Mouse (Mus musculus): ENCODE measurements at regions not wholly inside any gene's neighbourhood (a gene's known extent, or its start where the extent isn't known, plus 50 kb on each side); places are given as distances from the start of the nearest gene placed in this dataset.

DNA sequence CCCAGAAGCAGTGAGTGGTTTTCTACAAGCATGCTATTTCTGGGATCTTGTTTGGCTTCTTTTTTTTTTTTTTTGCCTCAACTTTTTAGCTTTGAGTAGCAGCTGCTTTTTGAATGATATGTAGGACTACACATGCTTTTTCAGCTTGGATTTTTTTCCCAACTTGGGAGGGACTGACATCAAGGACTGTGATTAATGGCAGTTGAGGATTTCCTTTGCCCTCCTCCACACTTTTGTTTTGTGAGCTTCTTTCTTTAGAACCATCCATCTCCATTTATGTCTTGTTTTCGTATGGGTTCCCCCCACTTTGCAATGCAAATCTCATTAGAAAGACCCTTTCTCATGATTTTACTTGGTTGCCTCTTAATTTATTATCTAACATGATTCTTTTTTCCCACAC is 352.3 kb upstream of the Jag1 start:
- H3K27ac ChIP-seq (ENCODE audit: insufficient read depth, low read depth, low read length, poor library complexity, severe bottlenecking) = no peak overlapping the region
- H3K36me3 ChIP-seq (ENCODE audit: control insufficient read depth, insufficient read depth, low read length, poor library complexity, severe bottlenecking) = no peaks in the 10 kb centered on the region
- no peak overlapping the region for H3K4me3 ChIP-seq (ENCODE audit: insufficient read depth in 1 of 2, low read depth in 1 of 2, low read length in 2 of 2, poor library complexity in 1 of 2, severe bottlenecking in 1 of 2)
- TF ChIP-seq ZC3H11A (IDR thresholded peaks at IDR 0.05; ENCODE audit: borderline replicate concordance, low read depth, low read length) (no peak), ZNF384 (IDR thresholded peaks at IDR 0.05; ENCODE audit: low read depth, low read length) (no peak), MAFK (IDR thresholded peaks at IDR 0.05; ENCODE audit: insufficient read depth, low read depth, low read length) (no peak), HCFC1 (IDR thresholded peaks at IDR 0.05; ENCODE audit: borderline replicate concordance, insufficient read depth, low read length) (no peak), CHD2 (IDR thresholded peaks at IDR 0.05; ENCODE audit: low read depth, low read length) (no peak)
- DNase-seq (ENCODE audit: low read depth, low spot score) = no peak
- H3K4me1 ChIP-seq (ENCODE audit: control insufficient read depth in 2 of 2, insufficient read depth in 2 of 2, low read length in 2 of 2, poor library complexity in 1 of 2) = no peaks in the 10 kb centered on the region
- in situ Hi-C loops (cut with MboI; ENCODE audit: low sequenced_read_pairs in 2 of 2, unreplicated experiment in 2 of 2) = no loop called here
- H3K9me3 ChIP-seq (ENCODE audit: control insufficient read depth, insufficient read depth, low read depth, low read length) = no peaks in the 10 kb centered on the region
- no peak overlapping the region for H3K9ac ChIP-seq (ENCODE audit: insufficient read depth, low read depth, low read length, poor library complexity, severe bottlenecking)

DNA sequence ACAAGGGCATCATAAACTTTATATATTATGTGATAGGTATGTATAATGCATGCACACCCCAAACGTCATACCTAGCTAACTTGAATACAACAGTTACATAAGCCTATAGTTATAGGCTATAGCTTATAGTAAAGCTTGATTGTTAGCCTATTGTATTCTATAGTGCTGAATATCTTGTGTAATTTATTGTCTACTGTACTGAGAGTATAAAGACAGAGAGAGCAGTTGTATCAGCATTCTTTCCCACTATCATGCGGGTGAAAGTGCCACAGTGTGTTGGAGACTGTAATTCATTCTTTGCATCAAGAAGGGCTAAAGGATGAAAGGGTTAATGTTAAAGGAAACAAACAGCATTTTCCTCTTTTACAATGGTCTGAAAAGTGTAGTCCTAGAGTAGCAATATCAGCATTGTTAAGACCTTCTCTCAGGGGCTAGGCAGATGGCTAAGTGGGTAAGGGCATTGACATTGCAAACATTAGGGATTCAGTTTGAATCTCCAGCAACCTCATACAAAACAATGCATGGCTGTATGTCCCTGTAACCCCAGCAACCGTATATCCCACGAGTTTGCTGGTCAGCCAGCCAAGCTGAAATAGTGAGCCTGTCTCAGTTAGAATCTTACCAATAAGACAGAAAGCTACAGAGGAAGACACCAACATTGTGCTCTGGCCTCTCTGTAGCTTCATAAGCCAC is 340.8 kb upstream of the Jag1 start:
- Histone ChIP-seq H3K9me3 (ENCODE audit: control insufficient read depth, insufficient read depth, low read depth, low read length) (no peaks in the 10 kb centered on the region), H3K4me3 (ENCODE audit: insufficient read depth in 1 of 2, low read depth in 1 of 2, low read length in 2 of 2, poor library complexity in 1 of 2, severe bottlenecking in 1 of 2) (no peak overlapping the region), H3K9ac (ENCODE audit: insufficient read depth, low read depth, low read length, poor library complexity, severe bottlenecking) (no peak overlapping the region), H3K4me1 (ENCODE audit: control insufficient read depth in 2 of 2, insufficient read depth in 2 of 2, low read length in 2 of 2, poor library complexity in 1 of 2) (no peaks in the 10 kb centered on the region), H3K27ac (ENCODE audit: insufficient read depth, low read depth, low read length, poor library complexity, severe bottlenecking) (no peak overlapping the region), H3K36me3 (ENCODE audit: control insufficient read depth, insufficient read depth, low read length, poor library complexity, severe bottlenecking) (no peaks in the 10 kb centered on the region)
- no peak for TF ChIP-seq CHD2 (IDR thresholded peaks at IDR 0.05; ENCODE audit: low read depth, low read length)
- no peak for TF ChIP-seq MAFK (IDR thresholded peaks at IDR 0.05; ENCODE audit: insufficient read depth, low read depth, low read length)
- TF ChIP-seq ZC3H11A (IDR thresholded peaks at IDR 0.05; ENCODE audit: borderline replicate concordance, low read depth, low read length) = no peak
- no peak for TF ChIP-seq ZNF384 (IDR thresholded peaks at IDR 0.05; ENCODE audit: low read depth, low read length)
- TF ChIP-seq HCFC1 (IDR thresholded peaks at IDR 0.05; ENCODE audit: borderline replicate concordance, insufficient read depth, low read length) = no peak
- no peak for DNase-seq (ENCODE audit: low read depth, low spot score)
- in situ Hi-C loops (cut with MboI; ENCODE audit: low sequenced_read_pairs in 2 of 2, unreplicated experiment in 2 of 2) = no loop called here

DNA sequence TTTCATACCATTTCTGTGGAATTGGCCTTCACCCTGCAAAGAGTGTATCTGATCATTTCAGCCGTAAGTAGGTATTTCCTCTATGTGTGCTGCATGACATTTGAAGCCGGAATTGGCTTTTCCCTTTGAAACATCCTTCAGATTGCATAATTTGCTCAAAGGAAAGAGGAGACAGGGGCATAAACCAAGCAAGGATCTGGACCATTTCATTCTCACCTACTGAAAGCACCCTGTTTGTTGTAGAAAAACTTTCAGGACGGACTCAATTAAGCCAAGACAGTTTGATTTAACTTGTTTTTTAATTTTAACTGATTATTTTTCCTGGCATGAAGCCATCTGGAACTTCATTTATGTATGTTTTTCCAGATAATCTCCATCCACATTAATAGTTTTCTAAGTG is 340.0 kb upstream of the Jag1 start:
- Histone ChIP-seq H3K9ac (ENCODE audit: insufficient read depth, low read depth, low read length, poor library complexity, severe bottlenecking) (no peak overlapping the region), H3K27ac (ENCODE audit: insufficient read depth, low read depth, low read length, poor library complexity, severe bottlenecking) (no peak overlapping the region), H3K4me3 (ENCODE audit: insufficient read depth in 1 of 2, low read depth in 1 of 2, low read length in 2 of 2, poor library complexity in 1 of 2, severe bottlenecking in 1 of 2) (no peak overlapping the region), H3K4me1 (ENCODE audit: control insufficient read depth in 2 of 2, insufficient read depth in 2 of 2, low read length in 2 of 2, poor library complexity in 1 of 2) (no peaks in the 10 kb centered on the region), H3K36me3 (ENCODE audit: control insufficient read depth, insufficient read depth, low read length, poor library complexity, severe bottlenecking) (no peaks in the 10 kb centered on the region), H3K9me3 (ENCODE audit: control insufficient read depth, insufficient read depth, low read depth, low read length) (no peaks in the 10 kb centered on the region)
- TF ChIP-seq HCFC1 (IDR thresholded peaks at IDR 0.05; ENCODE audit: borderline replicate concordance, insufficient read depth, low read length) (no peak), MAFK (IDR thresholded peaks at IDR 0.05; ENCODE audit: insufficient read depth, low read depth, low read length) (no peak), ZC3H11A (IDR thresholded peaks at IDR 0.05; ENCODE audit: borderline replicate concordance, low read depth, low read length) (no peak), CHD2 (IDR thresholded peaks at IDR 0.05; ENCODE audit: low read depth, low read length) (no peak), ZNF384 (IDR thresholded peaks at IDR 0.05; ENCODE audit: low read depth, low read length) (no peak)
- no peak for DNase-seq (ENCODE audit: low read depth, low spot score)
- in situ Hi-C loops (cut with MboI; ENCODE audit: low sequenced_read_pairs in 2 of 2, unreplicated experiment in 2 of 2) = no loop called here

DNA sequence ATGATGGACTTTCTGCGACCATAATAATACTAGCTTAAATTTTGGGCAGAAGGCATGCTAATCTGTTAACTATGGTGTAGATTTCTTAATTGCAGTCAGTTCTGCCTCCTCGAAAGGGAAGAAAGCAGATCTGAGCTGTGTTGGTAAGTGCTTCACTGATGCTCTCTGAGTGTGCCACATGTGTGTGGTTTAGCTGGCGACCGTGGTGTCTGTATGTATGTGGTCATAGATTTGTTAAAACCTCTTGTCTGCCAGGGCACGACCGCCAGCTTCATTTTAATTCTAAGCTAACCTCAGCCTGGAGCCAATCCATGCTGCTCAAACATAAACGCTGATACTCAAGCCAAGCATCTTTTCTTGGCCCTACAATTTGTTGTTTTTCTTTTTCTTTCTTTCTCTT is 330.5 kb upstream of the Jag1 start:
- no peak for DNase-seq (ENCODE audit: low read depth, low spot score)
- H3K9me3 ChIP-seq (ENCODE audit: control insufficient read depth, insufficient read depth, low read depth, low read length) = no peaks in the 10 kb centered on the region
- no peaks in the 10 kb centered on the region for H3K36me3 ChIP-seq (ENCODE audit: control insufficient read depth, insufficient read depth, low read length, poor library complexity, severe bottlenecking)
- no peaks in the 10 kb centered on the region for H3K4me1 ChIP-seq (ENCODE audit: control insufficient read depth in 2 of 2, insufficient read depth in 2 of 2, low read length in 2 of 2, poor library complexity in 1 of 2)
- no peak overlapping the region for H3K27ac ChIP-seq (ENCODE audit: insufficient read depth, low read depth, low read length, poor library complexity, severe bottlenecking)
- no peak overlapping the region for H3K4me3 ChIP-seq (ENCODE audit: insufficient read depth in 1 of 2, low read depth in 1 of 2, low read length in 2 of 2, poor library complexity in 1 of 2, severe bottlenecking in 1 of 2)
- no peak overlapping the region for H3K9ac ChIP-seq (ENCODE audit: insufficient read depth, low read depth, low read length, poor library complexity, severe bottlenecking)
- TF ChIP-seq ZC3H11A (IDR thresholded peaks at IDR 0.05; ENCODE audit: borderline replicate concordance, low read depth, low read length) = no peak
- TF ChIP-seq MAFK (IDR thresholded peaks at IDR 0.05; ENCODE audit: insufficient read depth, low read depth, low read length) = no peak
- TF ChIP-seq CHD2 (IDR thresholded peaks at IDR 0.05; ENCODE audit: low read depth, low read length) = no peak
- no peak for TF ChIP-seq HCFC1 (IDR thresholded peaks at IDR 0.05; ENCODE audit: borderline replicate concordance, insufficient read depth, low read length)
- TF ChIP-seq ZNF384 (IDR thresholded peaks at IDR 0.05; ENCODE audit: low read depth, low read length) = no peak
- in situ Hi-C loops (cut with MboI; ENCODE audit: low sequenced_read_pairs in 2 of 2, unreplicated experiment in 2 of 2) = no loop called here

Measured in ES-E14 (cell line).